Mouse (Mus musculus): Measurements from ENCODE around the gene Unc5b. TPM values are rescaled to one million over a fixed set of nuclear protein-coding genes. Genes with fewer than 3 reads are reported as not detected.
A peak's percentile ranks its signal among the peaks of the same experiment; 100 is the strongest.
"Not testable (repeated sequence)": the region's sequence is repeated elsewhere in the genome, so short reads cannot be mapped to it uniquely, and the experiment has no call there.

Gene Unc5b
- 10 to 100 TPM; 13.3 to 17.6 TPM for total RNA-seq (2021)
- long read RNA-seq, experiment 1, partial matches to known transcripts = 0 of 3 reads
- long read RNA-seq, experiment 1, other reads (novel, unspliced or antisense) = 3 of 3 reads
- long read RNA-seq, experiment 2, partial matches to known transcripts = 0 of 6 reads
- long read RNA-seq, experiment 2, other reads (novel, unspliced or antisense) = 6 of 6 reads

- peak; percentile 90 to 94 for DNase-seq (ENCODE audit: low spot score in 2 of 2)
Observed at GRCm38 (mm10) chr10:60831379-60831778, at the start of gene Unc5b. Unc5b (minus strand) TSS chr10:60831581.

- no peak for DNase-seq (ENCODE audit: low spot score in 2 of 2)
Observed at GRCm38 (mm10) chr10:60879817-60880216, 48.4 kb upstream of the Unc5b start.

GRCm38 (mm10) chr10:60877075-60877474 is 45.7 kb upstream of the Unc5b start:
- DNase-seq (ENCODE audit: low spot score in 2 of 2) = no peak

GRCm38 (mm10) chr10:60875011-60875410 is 43.6 kb upstream of the Unc5b start:
- no peak for DNase-seq (ENCODE audit: low spot score in 2 of 2)

- DNase-seq (ENCODE audit: low spot score in 2 of 2) = no peak
Observed at GRCm38 (mm10) chr10:60863318-60863717, 31.9 kb upstream of the Unc5b start.

- DNase-seq (ENCODE audit: low spot score in 2 of 2) = no peak
Observed at GRCm38 (mm10) chr10:60862477-60863293, 31.3 kb upstream of the Unc5b start.

- DNase-seq (ENCODE audit: low spot score in 2 of 2) = not testable (repeated sequence)
Observed at GRCm38 (mm10) chr10:60845271-60845670, 13.9 kb upstream of the Unc5b start.

GRCm38 (mm10) chr10:60838816-60839215 is 7.4 kb upstream of the Unc5b start:
- DNase-seq (ENCODE audit: low spot score in 2 of 2) = no peak

- DNase-seq (ENCODE audit: low spot score in 2 of 2) = peak; percentile 41 to 63
Observed at GRCm38 (mm10) chr10:60834949-60835348, 3.6 kb upstream of the Unc5b start.

- DNase-seq (ENCODE audit: low spot score in 2 of 2) = no peak
Observed at GRCm38 (mm10) chr10:60832664-60833173, 1.3 kb upstream of the Unc5b start.

- DNase-seq (ENCODE audit: low spot score in 2 of 2) = no peak
Observed at GRCm38 (mm10) chr10:60830556-60831350, 628 bp downstream of the Unc5b start.

GRCm38 (mm10) chr10:60830000-60830399 is 1.4 kb downstream of the Unc5b start:
- DNase-seq (ENCODE audit: low spot score in 2 of 2) = no peak

- no peak for DNase-seq (ENCODE audit: low spot score in 2 of 2)
Observed at GRCm38 (mm10) chr10:60829071-60829470, 2.3 kb downstream of the Unc5b start.

GRCm38 (mm10) chr10:60827901-60828670 is 3.3 kb downstream of the Unc5b start:
- DNase-seq (ENCODE audit: low spot score in 2 of 2) = no peak

- no peak for DNase-seq (ENCODE audit: low spot score in 2 of 2)
Observed at GRCm38 (mm10) chr10:60827266-60827665, 4.1 kb downstream of the Unc5b start.

GRCm38 (mm10) chr10:60826461-60827237 is 4.7 kb downstream of the Unc5b start:
- no peak for DNase-seq (ENCODE audit: low spot score in 2 of 2)

GRCm38 (mm10) chr10:60825955-60826354 is 5.4 kb downstream of the Unc5b start:
- DNase-seq (ENCODE audit: low spot score in 2 of 2) = no peak

- no peak for DNase-seq (ENCODE audit: low spot score in 2 of 2)
Observed at GRCm38 (mm10) chr10:60823744-60824143, 7.6 kb downstream of the Unc5b start.

GRCm38 (mm10) chr10:60822641-60823425 is 8.5 kb downstream of the Unc5b start:
- DNase-seq (ENCODE audit: low spot score in 2 of 2) = no peak
